8 mouse cellular contexts compared by ENCODE assay signal in genomic region chr10:84576029-84576394, GRCm38 (mm10). TPM values are rescaled to one million over a fixed set of nuclear protein-coding genes. Genes with fewer than 3 reads are reported as not detected.
DNase-seq lines count a peak whose midpoint lies in the region; ATAC-seq and TF ChIP-seq lines count a peak whose summit lies in the region.

No protein-coding gene starts in this region.

- H3K4me3 ChIP-seq in spleen, adult 2 months (ENCODE audit: extremely low read depth, insufficient read depth, insufficient read length) = peak overlapping the region; percentile 78
- H3K4me3 ChIP-seq in embryonic facial prominence, embryonic 11.5 days (ENCODE audit: low read depth, low read length) = peak overlapping the region; percentile 81
- peak overlapping the region; percentile 77 for H3K4me3 ChIP-seq in intestine, embryonic 16.5 days (ENCODE audit: low read length)
- peak overlapping the region; percentile 82 for H3K4me3 ChIP-seq in neural tube, embryonic 12.5 days

- H3K9ac ChIP-seq in embryonic facial prominence, embryonic 11.5 days (replicated peaks; ENCODE audit: low read length) = no peak overlapping the region
- H3K9ac ChIP-seq in intestine, embryonic 16.5 days (ENCODE audit: low read depth, low read length) = peak overlapping the region; percentile 48
- H3K9ac ChIP-seq in neural tube, embryonic 12.5 days = no peak overlapping the region

- H3K27me3 ChIP-seq in spleen, adult 2 months (ENCODE audit: control insufficient read depth, insufficient read depth, low read length) = no peaks in the 10 kb centered on the region
- no peaks in the 10 kb centered on the region for H3K27me3 ChIP-seq in embryonic facial prominence, embryonic 11.5 days (ENCODE audit: control insufficient read depth, insufficient read depth, low read length)
- H3K27me3 ChIP-seq in intestine, embryonic 16.5 days (replicated peaks; ENCODE audit: control insufficient read depth, insufficient read depth, low read length) = no peaks in the 10 kb centered on the region
- H3K27me3 ChIP-seq in neural tube, embryonic 12.5 days (replicated peaks) = peaks cover 4% of the 10 kb centered on the region; the same call in 1 of the 2 replicates

- peak; percentile 67 for ATAC-seq in embryonic facial prominence, embryonic 11.5 days (replicated peaks; ENCODE audit: insufficient number of reproducible peaks, low FRiP score, low TSS enrichment, low read depth)
- ATAC-seq in intestine, embryonic 16.5 days = peak; percentile 89
- peak; percentile 80 for ATAC-seq in neural tube, embryonic 12.5 days (ENCODE audit: low FRiP score, low read depth)

- peaks cover 22% of the 10 kb centered on the region for H3K4me1 ChIP-seq in spleen, adult 2 months (ENCODE audit: control insufficient read depth, insufficient read depth, insufficient read length)
- no peaks in the 10 kb centered on the region; the same call in 1 of the 2 replicates for H3K4me1 ChIP-seq in embryonic facial prominence, embryonic 11.5 days (ENCODE audit: control insufficient read depth, insufficient read depth, low read length)
- 0 out of 2 replicates have a peak, but pooled peaks cover 3% of the 10 kb centered on the region for H3K4me1 ChIP-seq in intestine, embryonic 16.5 days (ENCODE audit: control insufficient read depth, insufficient read depth, low read length)
- peaks cover 13% of the 10 kb centered on the region for H3K4me1 ChIP-seq in neural tube, embryonic 12.5 days

- no peaks in the 10 kb centered on the region for H3K36me3 ChIP-seq in spleen, adult 2 months (ENCODE audit: control insufficient read depth, insufficient read depth, low read length)
- H3K36me3 ChIP-seq in embryonic facial prominence, embryonic 11.5 days (replicated peaks; ENCODE audit: control insufficient read depth, insufficient read depth, low read depth, low read length) = no peaks in the 10 kb centered on the region
- no peaks in the 10 kb centered on the region for H3K36me3 ChIP-seq in intestine, embryonic 16.5 days (ENCODE audit: control insufficient read depth, insufficient read depth, low read length)
- H3K36me3 ChIP-seq in neural tube, embryonic 12.5 days = no peaks in the 10 kb centered on the region

- H3K9me3 ChIP-seq in embryonic facial prominence, embryonic 11.5 days (replicated peaks; ENCODE audit: control insufficient read depth, low read length) = no peaks in the 10 kb centered on the region
- H3K9me3 ChIP-seq in intestine, embryonic 16.5 days (ENCODE audit: control insufficient read depth, low read length) = no peaks in the 10 kb centered on the region
- H3K9me3 ChIP-seq in neural tube, embryonic 12.5 days = no peaks in the 10 kb centered on the region

- peak in 1 of 2 experiments; percentile 84 for DNase-seq in spleen, adult 2 months (ENCODE audit: low read depth in 1 of 2, low spot score in 2 of 2)
- DNase-seq in spleen, adult 18-20 months = no peak
- DNase-seq in embryonic facial prominence, embryonic 11.5 days (ENCODE audit: low spot score) = peak; percentile 75
- no peak for DNase-seq in layer of hippocampus, adult 9-10 months (ENCODE audit: low spot score)
- no peak for DNase-seq in adrenal gland, adult (ENCODE audit: inconsistent age in 2 of 2, low spot score in 1 of 2)
- no peak for DNase-seq in left cerebral cortex, adult 18-20 months (ENCODE audit: low spot score in 2 of 2)

- H3K27ac ChIP-seq in spleen, adult 2 months (ENCODE audit: insufficient read depth, low read length) = peak overlapping the region; percentile 79
- no peak overlapping the region for H3K27ac ChIP-seq in embryonic facial prominence, embryonic 11.5 days (replicated peaks; ENCODE audit: low read depth, low read length)
- H3K27ac ChIP-seq in intestine, embryonic 16.5 days (ENCODE audit: low read length) = no peak overlapping the region
- H3K27ac ChIP-seq in neural tube, embryonic 12.5 days = no peak overlapping the region

- peak overlapping the region; percentile 93 for H3K4me2 ChIP-seq in embryonic facial prominence, embryonic 11.5 days (ENCODE audit: low read depth, low read length)
- H3K4me2 ChIP-seq in intestine, embryonic 16.5 days (ENCODE audit: low read depth, low read length) = peak overlapping the region; percentile 73
- H3K4me2 ChIP-seq in neural tube, embryonic 12.5 days (replicated peaks) = peak overlapping the region; percentile 95

- TF ChIP-seq POLR2A in spleen, adult 2 months (IDR thresholded peaks at IDR 0.05; ENCODE audit: low read depth, low read length) = no peak

- WGBS in spleen, adult 2 months = under 1% methylated on average over 14 of the region's 14 CpGs
- WGBS in embryonic facial prominence, embryonic 11.5 days = under 1% methylated on average over 14 of the region's 14 CpGs
- under 1% methylated on average over 14 of the region's 14 CpGs for WGBS in intestine, embryonic 16.5 days
- WGBS in neural tube, embryonic 12.5 days = 1% methylated on average over 14 of the region's 14 CpGs

- no peak for TF ChIP-seq CTCF in spleen, adult 2 months (IDR thresholded peaks at IDR 0.05; ENCODE audit: extremely low read depth, insufficient read depth, insufficient read length, insufficient replicate concordance)

RNA-seq across cellular contexts. Expression of gene Tcp11l2, which starts 0.4 kb away (rescaled TPM):
- 81.2 and 103 TPM in 2 replicates for polyA plus RNA-seq in spleen, adult 2 months (2012; rRNA removed)
- 8.5 and 9.7 TPM in 2 replicates for polyA plus RNA-seq in embryonic facial prominence, embryonic 11.5 days (2014; fragmentation: Nextera tagmentation; extraction: Ambion mirVana)
- polyA plus RNA-seq in intestine, embryonic 16.5 days (2015; fragmentation: Nextera tagmentation; extraction: Ambion mirVana) = 13.4 and 13.6 TPM in 2 replicates
- 21.6 and 23.2 TPM in 2 replicates for polyA plus RNA-seq in neural tube, embryonic 12.5 days (2016; fragmentation: Nextera tagmentation; extraction: Ambion mirVana)
- 10 to 100 TPM; 22.4 to 25.2 TPM for total RNA-seq in left cerebral cortex, adult 18-20 months (2021)

RNA-seq across cellular contexts. Expression of gene Ckap4, which starts 42.1 kb away (rescaled TPM):
- 10.5 and 14.4 TPM in 2 replicates for polyA plus RNA-seq in spleen, adult 2 months (2012; rRNA removed)
- 80.2 and 82.1 TPM in 2 replicates for polyA plus RNA-seq in embryonic facial prominence, embryonic 11.5 days (2014; fragmentation: Nextera tagmentation; extraction: Ambion mirVana)
- 14.4 and 19.9 TPM in 2 replicates for polyA plus RNA-seq in intestine, embryonic 16.5 days (2015; fragmentation: Nextera tagmentation; extraction: Ambion mirVana)
- 99.1 and 101 TPM in 2 replicates for polyA plus RNA-seq in neural tube, embryonic 12.5 days (2016; fragmentation: Nextera tagmentation; extraction: Ambion mirVana)
- total RNA-seq in left cerebral cortex, adult 18-20 months (2021) = 10 to 100 TPM; 21.4 to 22.6 TPM

RNA-seq across cellular contexts. Expression of gene Polr3b, which starts 46.1 kb away (rescaled TPM):
- 4.5 and 4.8 TPM in 2 replicates for polyA plus RNA-seq in spleen, adult 2 months (2012; rRNA removed)
- 19.6 and 20.1 TPM in 2 replicates for polyA plus RNA-seq in embryonic facial prominence, embryonic 11.5 days (2014; fragmentation: Nextera tagmentation; extraction: Ambion mirVana)
- polyA plus RNA-seq in intestine, embryonic 16.5 days (2015; fragmentation: Nextera tagmentation; extraction: Ambion mirVana) = 10.4 and 10.5 TPM in 2 replicates
- 19.4 and 19.8 TPM in 2 replicates for polyA plus RNA-seq in neural tube, embryonic 12.5 days (2016; fragmentation: Nextera tagmentation; extraction: Ambion mirVana)
- total RNA-seq in left cerebral cortex, adult 18-20 months (2021) = 10 to 100 TPM; 15.0 to 16.3 TPM
